Mouse (Mus musculus) left cerebral cortex, postnatal 14 days (tissue): ENCODE data around the gene Eif2b2. TPM values are rescaled to one million over a fixed set of nuclear protein-coding genes. Genes with fewer than 3 reads are reported as not detected.

Experiments used
- microRNA-seq, 2 experiments: library from miRNA; unstranded; fragments of <30 nt; microRNA quantifications; one replicate each; pipeline ENCODE4 v1.2.0; 2022
- total RNA-seq, 2 experiments: library from RNA; stranded (reverse); gene quantifications; 2 replicates each; pipeline ENCODE4 v1.2.3; 2021

Eif2b2 gene
- total RNA-seq, 2 experiments from 2014 or later: 63.5 to 65.0 TPM

Small RNA genes within 50 kb of the gene (microRNA-seq; reads per million reads assigned to microRNA genes)
- gene Mir6938: 0.53 to 1.0 reads per million in 2 experiments

Other genes starting within 250 kb of the Eif2b2 start
- 10 to 100 TPM; 24.0 to 25.1 TPM for gene Fcf1, start 248.6 kb upstream of the Eif2b2 start, total RNA-seq
- gene Arel1, start 248.6 kb upstream of the Eif2b2 start, total RNA-seq: 100 to 1,000 TPM; 103 to 106 TPM
- 100 to 1,000 TPM; 116 to 118 TPM for gene Ylpm1, start 223.2 kb upstream of the Eif2b2 start, total RNA-seq
- gene Prox2, start 108.7 kb upstream of the Eif2b2 start, total RNA-seq: 1 to 10 TPM; 1.0 to 1.2 TPM
- 100 to 1,000 TPM; 173 TPM for gene Dlst, start 108.6 kb upstream of the Eif2b2 start, total RNA-seq
- gene Rps6kl1, start 68.2 kb upstream of the Eif2b2 start, total RNA-seq: 10 to 100 TPM; 37.9 to 41.1 TPM
- 1 to 10 TPM; 2.5 to 2.7 TPM for gene Pgf, start 41.7 kb upstream of the Eif2b2 start, total RNA-seq
- gene Mlh3, start 51.1 kb downstream of the Eif2b2 start, total RNA-seq: 10 to 100 TPM; 14.3 TPM
- 10 to 100 TPM; 35.2 to 35.5 TPM for gene Acyp1, start 69.0 kb downstream of the Eif2b2 start, total RNA-seq
- 1 to 10 TPM; 1.4 to 1.5 TPM for gene Zc2hc1c, start 69.1 kb downstream of the Eif2b2 start, total RNA-seq
- 10 to 100 TPM; 25.1 to 26.4 TPM for gene Nek9, start 119.9 kb downstream of the Eif2b2 start, total RNA-seq
- 100 to 1,000 TPM; 157 to 161 TPM for gene Tmed10, start 155.4 kb downstream of the Eif2b2 start, total RNA-seq